Mouse (Mus musculus): ENCODE results near the gene Capzb.

The Capzb gene

GRCm38 (mm10) chr4:139179731-139180625 lies 12.7 kb upstream of the Capzb start:
- DNase-seq (ENCODE audit: low spot score): no peak

GRCm38 (mm10) chr4:139182511-139182910 lies 10.2 kb upstream of the Capzb start:
- no peak for DNase-seq (ENCODE audit: low spot score)

- DNase-seq (ENCODE audit: low spot score): no peak
These were observed 6.8 kb upstream of the Capzb start for GRCm38 (mm10) chr4:139185766-139186442.

- no peak for DNase-seq (ENCODE audit: low spot score)
These were observed 4.8 kb upstream of the Capzb start for GRCm38 (mm10) chr4:139187930-139188329.

- DNase-seq (ENCODE audit: low spot score): no peak
These were observed 847 bp upstream of the Capzb start for GRCm38 (mm10) chr4:139191605-139192498.

- no peak for DNase-seq (ENCODE audit: low spot score)
These were observed 736 bp downstream of the Capzb start for GRCm38 (mm10) chr4:139193176-139194093.

- DNase-seq (ENCODE audit: low spot score): no peak
These were observed 2.4 kb downstream of the Capzb start for GRCm38 (mm10) chr4:139195101-139195500.

- no peak for DNase-seq (ENCODE audit: low spot score)
These were observed 3.8 kb downstream of the Capzb start for GRCm38 (mm10) chr4:139196464-139196863.

GRCm38 (mm10) chr4:139196949-139197348 lies 4.2 kb downstream of the Capzb start:
- DNase-seq (ENCODE audit: low spot score): no peak

- no peak for DNase-seq (ENCODE audit: low spot score)
These were observed 4.8 kb downstream of the Capzb start for GRCm38 (mm10) chr4:139197453-139197852.

GRCm38 (mm10) chr4:139198004-139198689 lies 5.4 kb downstream of the Capzb start:
- no peak for DNase-seq (ENCODE audit: low spot score)

- DNase-seq (ENCODE audit: low spot score): no peak
These were observed 6.4 kb downstream of the Capzb start for GRCm38 (mm10) chr4:139199126-139199525.

- DNase-seq (ENCODE audit: low spot score): no peak
These were observed 7.1 kb downstream of the Capzb start for GRCm38 (mm10) chr4:139199703-139200340.

- no peak for DNase-seq (ENCODE audit: low spot score)
These were observed 8.2 kb downstream of the Capzb start for GRCm38 (mm10) chr4:139200946-139201345.

- no peak for DNase-seq (ENCODE audit: low spot score)
These were observed 9.9 kb downstream of the Capzb start for GRCm38 (mm10) chr4:139202556-139202955.

GRCm38 (mm10) chr4:139203381-139203780 lies 10.7 kb downstream of the Capzb start:
- DNase-seq (ENCODE audit: low spot score): no peak

GRCm38 (mm10) chr4:139205842-139206241 lies 13.1 kb downstream of the Capzb start:
- no peak for DNase-seq (ENCODE audit: low spot score)

GRCm38 (mm10) chr4:139206353-139207045 lies 13.8 kb downstream of the Capzb start:
- peak; percentile 66 for DNase-seq (ENCODE audit: low spot score)
